Mouse (Mus musculus): ENCODE measurements at regions not wholly inside any gene's neighbourhood (a gene's known extent, or its start where the extent isn't known, plus 50 kb on each side); places are given as distances from the start of the nearest gene placed in this dataset.

- Histone ChIP-seq H3K4me3 (ENCODE audit: insufficient read depth, poor library complexity, severe bottlenecking) (no peak overlapping the region), H3K79me3 (ENCODE audit: low read depth) (no peaks in the 10 kb centered on the region), H3K36me3 (ENCODE audit: control insufficient read depth, insufficient read depth) (no peaks in the 10 kb centered on the region), H3ac (ENCODE audit: control insufficient read depth, insufficient read length, low read depth) (no peak overlapping the region), H3K27me3 (ENCODE audit: control insufficient read depth, insufficient read depth, insufficient read length) (no peaks in the 10 kb centered on the region), H3K79me2 (ENCODE audit: control insufficient read depth, insufficient read depth) (no peaks in the 10 kb centered on the region)
- no peak for TF ChIP-seq MYOD1 (IDR thresholded peaks at IDR 0.05; ENCODE audit: control insufficient read depth, insufficient read length, low read depth)
- no peak for TF ChIP-seq CEBPB (IDR thresholded peaks at IDR 0.05; ENCODE audit: low read depth)
- TF ChIP-seq FOSL1 (IDR thresholded peaks at IDR 0.05; ENCODE audit: insufficient read depth, low read length, poor library complexity, severe bottlenecking), result no peak
- TF ChIP-seq USF1 (IDR thresholded peaks at IDR 0.05; ENCODE audit: low read depth), result no peak
- no peak for TF ChIP-seq MAX (IDR thresholded peaks at IDR 0.05)
- no peak for TF ChIP-seq CTCF (IDR thresholded peaks at IDR 0.05; ENCODE audit: control insufficient read depth, insufficient read depth, insufficient read length)
- TF ChIP-seq MYOG (IDR thresholded peaks at IDR 0.05; ENCODE audit: control insufficient read depth, extremely low read depth, insufficient read length), result no peak
Measured at GRCm38 (mm10) chr4:101316061-101316460, 51.0 kb upstream of the Jak1 start.

Small RNA genes lying in the stretch of these regions (microRNA-seq; reads per million reads assigned to microRNA genes)
- 87.5 reads per million, percentile 73 among the genes with 10 or more reads in this experiment for gene Mir101a (ENCODE audit: borderline microRNAs expressed)

Data from C2C12 (cell line).